Mouse (Mus musculus) forebrain, embryonic 11.5 days (tissue): ENCODE measurements around the gene Mamdc2. TPM values are rescaled to one million over a fixed set of nuclear protein-coding genes. Genes with fewer than 3 reads are reported as not detected.
A peak's percentile ranks its signal among the peaks of the same experiment; 100 is the strongest.

Source experiments
- ATAC-seq: fragments of 200-750 bp; cut with Nextera tagmentation; replicated peaks from 2 replicates; pipeline ENCODE4 v1.8.0; 2017; ENCODE audit warnings: moderate TSS enrichment; ENCODE audit not compliant: low FRiP score
- DNase-seq: peaks from one replicate; pipeline ENCODE4 v3.0.0-alpha.2; 2017; ENCODE audit warnings: low spot score
- H3K27ac ChIP-seq: fragments of 300-500 bp; sonication (generic); 2 replicates; pipeline ENCODE4 v1.5.1; 2014; ENCODE audit warnings: low read depth, low read length
- H3K27me3 ChIP-seq: fragments of 300-500 bp; sonication (generic); 2 replicates; pipeline ENCODE4 v1.6.1; 2014; ENCODE audit warnings: mild to moderate bottlenecking, low read length, mixed read lengths; ENCODE audit not compliant: control insufficient read depth, insufficient read depth
- H3K36me3 ChIP-seq: fragments of 300-500 bp; sonication (generic); 2 replicates; pipeline ENCODE4 v1.6.1; 2014; ENCODE audit warnings: mild to moderate bottlenecking, low read length, moderate library complexity, mixed read lengths; ENCODE audit not compliant: control insufficient read depth, insufficient read depth
- H3K4me1 ChIP-seq: fragments of 300-500 bp; sonication (generic); replicated peaks from 2 replicates; pipeline ENCODE4 v1.6.1; 2014; ENCODE audit warnings: low read length, mixed read lengths; ENCODE audit not compliant: control insufficient read depth, insufficient read depth
- H3K4me2 ChIP-seq: fragments of 300-500 bp; sonication (generic); 2 replicates; pipeline ENCODE4 v1.6.1; 2014; ENCODE audit warnings: low read depth, mild to moderate bottlenecking, low read length, moderate library complexity, mixed read lengths; ENCODE audit not compliant: severe bottlenecking
- H3K4me3 ChIP-seq: fragments of 300-500 bp; sonication (generic); 2 replicates; pipeline ENCODE4 v1.5.1; 2014; ENCODE audit warnings: low read depth, low read length
- H3K9ac ChIP-seq: fragments of 300-500 bp; sonication (generic); 2 replicates; pipeline ENCODE4 v1.6.1; 2014; ENCODE audit warnings: low read length
- H3K9me3 ChIP-seq: fragments of 300-500 bp; sonication (generic); 2 replicates; pipeline ENCODE4 v1.6.1; 2016; ENCODE audit warnings: low read length, mixed read lengths; ENCODE audit not compliant: control insufficient read depth
- WGBS: fragments of 180-500 bp; shearing (Covaris S2); extraction: QIAGEN DNeasy Blood & Tissue Kit; methylation state at CpG from one replicate; pipeline ENCODE4 v1.1.7; 2014; 5-methylcytosine and 5-hydroxymethylcytosine counted together
- polyA plus RNA-seq: library from polyadenylated mRNA; unstranded; fragments of >200 nt; fragmentation: Nextera tagmentation; extraction: Ambion mirVana; gene quantifications from 2 replicates; pipeline ENCODE4 v1.2.1, GENCODE M21; 2014

Gene Mamdc2
- polyA plus RNA-seq, 1 experiment from 2014 or later: 1.2 TPM

DNA sequence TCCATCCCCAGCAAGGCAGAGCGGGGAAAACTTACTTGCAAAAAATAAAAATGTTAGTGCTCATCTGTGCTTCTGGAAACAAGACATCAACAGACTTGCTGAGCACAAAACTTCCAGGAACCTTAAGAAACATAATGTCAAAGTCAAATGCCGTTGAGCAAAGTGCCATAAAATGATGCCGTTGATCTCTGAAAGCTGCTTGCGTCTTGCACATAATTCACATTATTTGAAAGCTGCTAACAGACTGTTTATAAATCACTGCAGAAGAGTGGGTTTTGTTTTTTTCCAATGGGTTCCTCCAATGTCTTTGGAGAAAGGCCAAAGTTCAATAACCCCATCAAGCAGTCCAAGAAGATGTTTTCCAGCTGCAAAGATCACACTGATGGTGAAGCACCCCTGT is 37.9 kb downstream of the Mamdc2 start:
- H3K4me2 ChIP-seq: no peak overlapping the region
- H3K4me3 ChIP-seq: no peak overlapping the region
- no peaks in the 10 kb centered on the region for H3K9me3 ChIP-seq
- H3K4me1 ChIP-seq: no peaks in the 10 kb centered on the region
- H3K9ac ChIP-seq: no peak overlapping the region
- ATAC-seq (no peak), DNase-seq (no peak)
- no peaks in the 10 kb centered on the region for H3K36me3 ChIP-seq
- H3K27ac ChIP-seq: no peak overlapping the region
- 93% methylated on average over 4 of the region's 4 CpGs for WGBS
- no peaks in the 10 kb centered on the region for H3K27me3 ChIP-seq

DNA sequence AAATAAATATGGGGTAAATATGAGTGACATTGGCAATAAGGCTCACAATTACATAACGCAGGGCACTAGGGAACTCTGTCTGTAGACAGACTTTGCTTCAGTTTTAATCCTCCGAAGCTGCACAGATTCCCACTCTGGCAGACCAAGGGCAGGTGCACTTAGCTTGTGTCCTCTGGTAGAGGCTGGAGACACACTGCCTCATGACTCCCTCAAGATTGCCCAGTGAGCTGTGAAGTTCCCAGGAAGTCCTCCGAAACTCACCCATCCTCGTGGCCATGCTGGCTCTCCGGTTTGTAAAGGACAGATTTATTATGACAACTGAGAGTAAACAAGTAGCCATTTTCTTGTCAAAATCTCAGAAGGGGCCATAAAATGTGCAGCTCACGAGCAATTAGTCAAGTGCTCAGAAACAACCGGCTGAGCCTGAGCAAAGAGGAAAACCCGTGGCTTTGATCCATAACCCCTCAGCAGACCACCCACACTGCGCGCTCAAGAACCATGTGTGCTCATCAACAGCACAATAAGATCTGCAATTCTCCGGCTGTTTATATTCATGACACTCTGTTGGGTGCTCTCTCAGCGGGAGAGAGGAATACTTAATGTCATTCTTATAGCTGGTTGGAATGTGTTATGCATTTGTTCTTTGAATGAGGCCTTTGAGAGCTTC is 46.6 kb downstream of the Mamdc2 start:
- no peak overlapping the region for H3K9ac ChIP-seq
- H3K9me3 ChIP-seq: no peaks in the 10 kb centered on the region
- H3K4me1 ChIP-seq: no peaks in the 10 kb centered on the region
- H3K27me3 ChIP-seq: no peaks in the 10 kb centered on the region
- ATAC-seq: peak; percentile 49; the same call in 1 of the 2 replicates
- H3K36me3 ChIP-seq: no peaks in the 10 kb centered on the region
- H3K4me3 ChIP-seq: no peak overlapping the region
- H3K27ac ChIP-seq: no peak overlapping the region
- DNase-seq: peak; percentile 53
- no peak overlapping the region for H3K4me2 ChIP-seq
- 56% methylated on average over 12 of the region's 12 CpGs for WGBS

DNA sequence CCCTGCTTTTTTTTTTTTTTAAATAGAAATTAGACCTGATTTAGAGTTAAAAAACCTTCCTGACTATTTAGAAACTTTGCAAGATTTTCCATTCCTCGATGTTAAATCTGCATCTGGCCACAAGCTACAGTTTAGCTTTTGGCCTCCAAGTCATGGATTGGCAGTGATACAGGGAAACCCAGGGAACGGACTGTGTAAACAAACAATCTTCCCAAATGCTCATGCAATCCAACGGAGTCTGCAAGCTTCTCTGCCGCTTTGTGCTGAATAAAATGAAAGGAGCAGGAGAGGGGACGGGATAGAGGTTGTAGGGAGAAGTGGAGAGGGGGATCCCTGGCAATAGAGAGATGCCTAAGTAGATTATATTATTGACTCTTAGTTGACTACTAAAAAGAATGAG is 47.8 kb downstream of the Mamdc2 start:
- Histone ChIP-seq H3K4me1 (no peaks in the 10 kb centered on the region), H3K4me3 (no peak overlapping the region), H3K9me3 (no peaks in the 10 kb centered on the region), H3K27me3 (no peaks in the 10 kb centered on the region), H3K27ac (no peak overlapping the region), H3K36me3 (no peaks in the 10 kb centered on the region), H3K9ac (no peak overlapping the region), H3K4me2 (no peak overlapping the region)
- ATAC-seq (no peak), DNase-seq (no peak)
- WGBS: 86% methylated on average over 5 of the region's 5 CpGs

DNA sequence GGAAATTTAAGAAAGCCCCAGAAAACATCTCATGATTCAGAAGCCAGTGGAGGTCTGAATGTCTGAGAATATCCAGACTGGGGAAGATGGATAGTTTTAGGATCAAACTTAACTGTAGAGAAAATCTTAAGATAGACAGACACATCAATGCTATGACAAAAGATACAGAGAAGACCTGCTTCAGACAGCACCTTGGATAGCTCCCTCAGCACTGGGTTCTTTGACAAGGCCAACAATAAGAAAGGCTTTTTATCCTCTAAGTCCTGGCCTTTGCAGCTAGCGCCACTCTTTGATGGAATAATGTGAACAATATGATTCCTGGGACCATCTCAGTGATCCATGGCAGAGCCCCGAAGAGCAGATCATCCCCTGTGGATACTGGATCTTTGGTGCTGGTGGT is 52.3 kb downstream of the Mamdc2 start:
- no peak overlapping the region for H3K27ac ChIP-seq
- H3K9me3 ChIP-seq: no peaks in the 10 kb centered on the region
- H3K36me3 ChIP-seq: no peaks in the 10 kb centered on the region
- WGBS: 60% methylated on average over 2 of the region's 2 CpGs
- no peaks in the 10 kb centered on the region for H3K27me3 ChIP-seq
- DNase-seq: no peak
- H3K4me3 ChIP-seq: no peak overlapping the region
- H3K4me2 ChIP-seq: no peak overlapping the region
- no peaks in the 10 kb centered on the region for H3K4me1 ChIP-seq
- H3K9ac ChIP-seq: no peak overlapping the region
- no peak for ATAC-seq

DNA sequence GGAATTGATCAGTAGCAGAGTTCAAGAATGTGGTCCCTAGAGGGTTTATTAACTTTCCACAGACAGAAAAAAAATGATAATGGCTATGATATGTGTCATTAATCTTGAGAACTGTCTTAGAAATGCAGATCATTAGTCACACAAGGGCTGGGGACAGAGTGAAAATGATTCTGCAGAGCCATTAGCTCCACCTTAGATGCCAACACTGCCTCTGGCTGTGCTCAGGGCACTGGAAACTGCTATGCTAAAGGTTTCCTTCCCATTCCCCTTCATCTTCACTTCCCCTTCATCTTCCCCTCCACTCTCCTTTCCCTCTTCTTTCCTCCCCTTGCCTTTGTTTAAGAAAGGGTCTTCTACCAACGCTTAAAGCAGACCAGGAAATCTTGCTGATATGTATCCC is 53.6 kb downstream of the Mamdc2 start:
- Histone ChIP-seq H3K9me3 (no peaks in the 10 kb centered on the region), H3K27ac (no peak overlapping the region), H3K4me1 (no peaks in the 10 kb centered on the region), H3K9ac (no peak overlapping the region), H3K4me2 (no peak overlapping the region), H3K36me3 (no peaks in the 10 kb centered on the region), H3K4me3 (no peak overlapping the region), H3K27me3 (no peaks in the 10 kb centered on the region)
- no peak for ATAC-seq
- WGBS: 60% methylated on average over 1 of the region's 1 CpGs
- no peak for DNase-seq

DNA sequence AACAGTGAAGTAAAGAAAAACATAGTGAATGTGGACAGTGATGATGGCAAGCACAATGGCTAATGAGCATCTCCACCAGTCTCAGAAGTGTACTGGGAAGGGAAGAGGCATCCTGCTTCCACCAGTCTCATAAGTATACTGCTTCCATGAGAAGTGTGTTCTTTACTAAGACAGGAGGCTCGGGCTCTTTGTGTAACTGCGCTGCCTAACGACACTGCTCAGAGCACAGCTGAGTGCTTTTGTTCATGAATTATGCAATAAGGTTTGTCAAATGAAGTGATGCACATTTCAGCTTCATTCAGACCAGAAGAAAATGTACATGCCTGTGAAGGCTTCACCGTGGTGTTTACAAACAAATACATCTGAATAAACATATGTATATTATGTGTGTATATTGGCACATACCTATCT is 59.4 kb downstream of the Mamdc2 start:
- DNase-seq (no peak), ATAC-seq (no peak)

DNA sequence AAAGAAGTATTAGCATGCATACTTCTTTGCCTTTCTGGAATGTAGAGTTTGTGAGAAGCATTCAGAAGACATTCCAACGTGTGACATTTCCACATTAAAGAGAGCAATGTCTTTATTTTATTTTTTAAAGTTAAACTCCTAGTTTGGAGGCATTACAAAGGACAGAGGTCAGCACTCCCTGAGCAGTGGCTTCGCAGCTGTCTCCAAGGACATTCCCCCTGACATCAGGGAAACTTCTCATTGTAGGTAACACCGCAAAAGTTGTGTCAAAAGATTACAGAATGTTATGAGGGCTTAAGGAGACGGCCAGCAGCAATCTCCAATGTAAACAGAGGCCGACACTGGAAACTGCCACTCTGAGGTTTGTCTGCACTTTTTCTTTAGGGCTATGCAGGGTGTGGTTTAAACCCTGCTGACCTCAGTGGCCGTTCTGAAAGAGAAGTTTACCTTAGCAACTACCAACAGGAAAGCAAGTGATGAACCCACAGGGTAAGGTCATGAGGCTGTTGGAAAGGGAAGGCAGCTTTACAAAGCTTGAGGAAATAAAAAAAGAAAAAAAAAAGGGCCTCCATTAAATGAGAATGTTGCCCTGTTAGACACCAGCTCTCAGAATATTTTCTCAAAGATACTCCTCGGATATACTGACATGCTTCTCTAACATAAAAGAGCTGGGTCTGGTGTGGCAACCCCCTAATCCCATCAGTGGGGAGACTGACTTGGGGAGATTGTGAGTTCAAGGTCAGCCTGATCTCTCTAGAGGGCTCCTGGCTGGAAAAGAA is 60.0 kb downstream of the Mamdc2 start:
- ATAC-seq (no peak), DNase-seq (no peak)
- Histone ChIP-seq H3K4me1 (no peaks in the 10 kb centered on the region; the same call in 1 of the 2 replicates), H3K4me2 (no peak overlapping the region), H3K4me3 (no peak overlapping the region), H3K9me3 (no peaks in the 10 kb centered on the region), H3K27me3 (no peaks in the 10 kb centered on the region), H3K9ac (no peak overlapping the region), H3K36me3 (no peaks in the 10 kb centered on the region), H3K27ac (no peak overlapping the region)
- WGBS: 49% methylated on average over 7 of the region's 7 CpGs

More for the DNA sequence above, 59.4 kb downstream of the Mamdc2 start:
- Histone ChIP-seq H3K9me3 (no peaks in the 10 kb centered on the region), H3K4me1 (no peaks in the 10 kb centered on the region; the same call in 1 of the 2 replicates), H3K27me3 (no peaks in the 10 kb centered on the region), H3K4me3 (no peak overlapping the region), H3K36me3 (no peaks in the 10 kb centered on the region), H3K9ac (no peak overlapping the region), H3K4me2 (no peak overlapping the region), H3K27ac (no peak overlapping the region)
- WGBS: 50% methylated on average over 4 of the region's 4 CpGs

DNA sequence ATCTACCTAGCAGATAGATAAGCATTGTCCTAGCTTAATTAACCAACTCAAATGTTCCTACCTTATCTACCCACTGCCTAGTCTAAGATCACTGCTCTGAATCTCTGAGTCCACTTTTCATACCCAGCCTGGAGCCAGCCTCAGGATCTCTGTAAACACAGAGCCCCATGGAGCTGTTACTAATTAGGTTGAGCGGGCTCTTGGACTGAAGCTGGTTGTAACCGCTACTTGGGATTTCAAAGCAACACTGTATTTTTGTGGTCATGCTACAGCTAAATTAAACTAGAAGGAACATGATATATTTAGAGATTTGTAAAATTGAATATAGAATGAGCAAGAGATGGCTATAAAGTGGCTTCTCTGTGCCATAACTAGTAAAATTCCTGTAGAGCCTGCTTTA is 65.8 kb downstream of the Mamdc2 start:
- ATAC-seq: no peak
- Histone ChIP-seq H3K4me2 (no peak overlapping the region), H3K27me3 (no peaks in the 10 kb centered on the region), H3K4me3 (no peak overlapping the region), H3K9me3 (no peaks in the 10 kb centered on the region), H3K36me3 (no peaks in the 10 kb centered on the region), H3K9ac (no peak overlapping the region), H3K27ac (no peak overlapping the region), H3K4me1 (no peaks in the 10 kb centered on the region)
- no peak for DNase-seq
- 86% methylated on average over 2 of the region's 2 CpGs for WGBS

DNA sequence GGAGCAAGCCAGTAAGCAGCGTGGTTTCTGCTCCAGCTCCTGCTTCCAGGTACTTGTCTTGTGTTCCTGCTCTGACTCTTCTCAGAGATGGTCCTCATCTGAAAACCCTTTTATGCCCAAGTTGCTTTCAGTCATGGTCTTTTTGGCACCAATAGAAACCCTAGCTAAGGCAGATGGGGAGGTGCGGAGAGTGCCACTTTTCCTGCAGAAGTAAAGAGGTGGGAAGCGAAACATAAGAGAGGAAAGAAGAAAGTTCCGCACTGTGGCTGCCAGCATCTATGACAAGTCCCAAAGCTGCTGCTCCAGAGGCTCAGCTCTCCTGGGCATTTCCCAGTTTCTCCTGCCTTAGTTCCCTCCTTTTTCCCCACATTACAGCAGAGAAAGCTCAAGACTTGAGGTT is 67.3 kb downstream of the Mamdc2 start:
- no peak overlapping the region for H3K4me2 ChIP-seq
- WGBS: 96% methylated on average over 4 of the region's 4 CpGs

More for the DNA sequence above, 67.3 kb downstream of the Mamdc2 start:
- H3K27ac ChIP-seq: no peak overlapping the region
- DNase-seq: no peak
- no peak overlapping the region for H3K4me3 ChIP-seq
- no peaks in the 10 kb centered on the region for H3K36me3 ChIP-seq
- H3K9ac ChIP-seq: no peak overlapping the region
- no peaks in the 10 kb centered on the region for H3K4me1 ChIP-seq
- no peaks in the 10 kb centered on the region for H3K27me3 ChIP-seq
- no peaks in the 10 kb centered on the region for H3K9me3 ChIP-seq
- no peak for ATAC-seq
